ENCODE assay signal across 21 mouse cellular contexts in the genomic region with DNA sequence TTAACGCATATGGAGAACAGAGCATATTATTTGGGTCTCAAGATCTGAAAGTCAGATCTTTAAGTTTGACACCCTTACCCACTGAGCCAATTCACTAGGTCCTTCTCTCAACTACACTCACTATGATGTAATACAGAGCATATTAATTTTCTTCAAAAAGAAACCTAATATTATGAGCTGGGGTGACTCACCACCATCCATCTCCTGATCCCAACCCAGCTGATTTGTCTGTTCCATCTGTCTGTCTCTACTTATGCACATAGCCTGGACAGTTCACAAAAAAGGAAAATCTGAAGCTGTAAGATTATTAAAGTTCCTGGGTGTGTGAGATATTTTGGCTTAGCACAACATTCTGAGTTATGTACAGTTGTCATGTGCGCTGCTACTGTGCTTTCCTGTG.
DNase-seq lines count a peak whose midpoint lies in the region; ATAC-seq and TF ChIP-seq lines count a peak whose summit lies in the region.
"Had no signal": no experiment of that assay in that cellular context is flagged by ENCODE, and none has a peak within 500 bp of the region (broad histone marks: within the 10 kb centered on the region; RNA-seq: fewer than 3 reads in every experiment).

No protein-coding gene starts in this region.

- no peaks in the 10 kb centered on the region for H3K27me3 ChIP-seq in myocyte (ENCODE audit: control insufficient read depth, insufficient read depth, insufficient read length)
- no peaks in the 10 kb centered on the region for H3K27me3 ChIP-seq in liver, embryonic 11.5 days (replicated peaks; ENCODE audit: control insufficient read depth, insufficient read depth, low read length)
- H3K27me3 ChIP-seq: CH12.LX; embryonic facial prominence, embryonic 12.5 days; forebrain, embryonic 13.5 days; forebrain, embryonic 15.5 days had no signal

- no peaks in the 10 kb centered on the region for H3K9me3 ChIP-seq in liver, embryonic 11.5 days (ENCODE audit: control insufficient read depth, low read length)
- H3K9me3 ChIP-seq: embryonic facial prominence, embryonic 10.5 days; embryonic facial prominence, embryonic 12.5 days; forebrain, embryonic 13.5 days; forebrain, embryonic 15.5 days; G1E had no signal

- no peaks in the 10 kb centered on the region for H3K36me3 ChIP-seq in myocyte (ENCODE audit: control insufficient read depth, insufficient read depth)
- H3K36me3 ChIP-seq in liver, embryonic 11.5 days (ENCODE audit: control insufficient read depth, insufficient read depth, low read length) = no peaks in the 10 kb centered on the region
- H3K36me3 ChIP-seq: embryonic facial prominence, embryonic 10.5 days; embryonic facial prominence, embryonic 12.5 days; forebrain, embryonic 15.5 days; G1E had no signal

- no peaks in the 10 kb centered on the region for H3K4me1 ChIP-seq in liver, embryonic 11.5 days (replicated peaks; ENCODE audit: control insufficient read depth, insufficient read depth, low read length)
- H3K4me1 ChIP-seq: embryonic facial prominence, embryonic 10.5 days; embryonic facial prominence, embryonic 12.5 days; forebrain, embryonic 13.5 days; forebrain, embryonic 15.5 days had no signal

- no peak for ATAC-seq in liver, embryonic 11.5 days (replicated peaks; ENCODE audit: low FRiP score)
- ATAC-seq: activated CD4-positive, CD25-positive, alpha-beta regulatory T cell, adult 4 months; CD4-positive, CD25-positive, alpha-beta regulatory T cell, adult 4 months; forebrain, embryonic 13.5 days; forebrain, embryonic 15.5 days; forebrain, postnatal 0 days; Patski had no signal

- TF ChIP-seq POLR2A in myocyte (IDR thresholded peaks at IDR 0.05; ENCODE audit: insufficient read length, low read depth) = no peak

- no peak overlapping the region for H3K4me3 ChIP-seq in myocyte
- H3K4me3 ChIP-seq in liver, embryonic 11.5 days (ENCODE audit: low read depth, low read length) = no peak overlapping the region
- H3K4me3 ChIP-seq: embryonic facial prominence, embryonic 10.5 days; embryonic facial prominence, embryonic 12.5 days; forebrain, embryonic 13.5 days; forebrain, embryonic 15.5 days had no signal

- H3ac ChIP-seq in myocyte (ENCODE audit: control insufficient read depth, insufficient read length) = no peak overlapping the region

- 86% methylated on average over 2 of the region's 2 CpGs for WGBS in liver, embryonic 11.5 days

- peak overlapping the region; percentile 31 for H3K4me2 ChIP-seq in myocyte (ENCODE audit: low read depth)
- no peak overlapping the region for H3K4me2 ChIP-seq in liver, embryonic 11.5 days
- H3K4me2 ChIP-seq: embryonic facial prominence, embryonic 12.5 days; forebrain, embryonic 13.5 days; forebrain, embryonic 15.5 days had no signal

- no peaks in the 10 kb centered on the region for H3K79me2 ChIP-seq in myocyte (ENCODE audit: control insufficient read depth, insufficient read depth)

- DNase-seq in adrenal gland, adult 8-10 months = peak; percentile 7
- no peak for DNase-seq in adrenal gland, postnatal 4 days (ENCODE audit: low spot score in 2 of 2)
- peak; percentile 60 for DNase-seq in 3T3-L1 (ENCODE audit: low read depth, low spot score)
- DNase-seq in liver, embryonic 11.5 days (ENCODE audit: low spot score) = no peak
- DNase-seq: B cell, adult 2 months; cerebellum, adult 11-12 months; cerebellum, adult 2 months; cerebellum, adult 9-10 months; cerebellum, postnatal 10 days; cerebellum, postnatal 25 days; forebrain, postnatal 0 days had no signal

- no peak overlapping the region for H3K27ac ChIP-seq in liver, embryonic 11.5 days (ENCODE audit: low read depth, low read length)
- H3K27ac ChIP-seq: embryonic facial prominence, embryonic 10.5 days; embryonic facial prominence, embryonic 12.5 days; forebrain, embryonic 13.5 days; forebrain, embryonic 15.5 days had no signal

- H3K9ac ChIP-seq in liver, embryonic 11.5 days (ENCODE audit: low read depth, low read length) = no peak overlapping the region
- H3K9ac ChIP-seq: embryonic facial prominence, embryonic 12.5 days; forebrain, embryonic 13.5 days; forebrain, embryonic 15.5 days; forebrain, postnatal 0 days had no signal

TF ChIP-seq in myocyte, 11 proteins besides CTCF, POLR2A, EP300 and RAD21:
- TF ChIP-seq CEBPB (IDR thresholded peaks at IDR 0.05; ENCODE audit: insufficient read depth, poor library complexity, severe bottlenecking) (peak; percentile 42; the same call in 1 of the 2 replicates), MAX (IDR thresholded peaks at IDR 0.05; ENCODE audit: low read depth) (no peak)

Comparison
In these comparisons a context has a peak if more than half of its experiments do, and no peak if none do; other contexts are left out.
1. DNase-seq: peak in adrenal gland, adult 8-10 months (single experiment) and 3T3-L1 (single experiment); none in adrenal gland, postnatal 4 days (0 of 2) and liver, embryonic 11.5 days (single experiment).